Mouse (Mus musculus) lung, adult 2 months (tissue): ENCODE results near the gene Psap. TPM values are rescaled to one million over a fixed set of nuclear protein-coding genes. Genes with fewer than 3 reads are reported as not detected.

ENCODE experiments used
- DNase-seq: peaks from one replicate; pipeline ENCODE4 v3.0.0; 2022
- H3K4me1 ChIP-seq: fragments of 200-500 bp; 2 replicates; pipeline ENCODE4 v1.6.1; 2011; ENCODE audit warnings: low read length; ENCODE audit not compliant: control insufficient read depth, insufficient read depth
- H3K4me3 ChIP-seq: fragments of 200-500 bp; replicated peaks from 2 replicates; pipeline ENCODE3; 2011; ENCODE audit warnings: low read depth, mild to moderate bottlenecking, control low read depth, low read length; ENCODE audit errors: extremely low read depth
- CTCF ChIP-seq: fragments of 200-500 bp; IDR thresholded peaks from 2 replicates; pipeline ENCODE4 v1.5.1; 2011; ENCODE audit warnings: mild to moderate bottlenecking, low read length, control low read depth; ENCODE audit not compliant: insufficient read depth
- POLR2A ChIP-seq: fragments of 200-500 bp; IDR thresholded peaks from 2 replicates; pipeline ENCODE4 v1.6.1; 2011; ENCODE audit warnings: low read depth, mild to moderate bottlenecking, control low read depth, low read length, borderline replicate concordance; ENCODE audit errors: extremely low read depth
- WGBS: fragments of 180-500 bp; shearing (Covaris S2); methylation state at CpG from one replicate; pipeline ENCODE4 v1.1.7; 2018; 5-methylcytosine and 5-hydroxymethylcytosine counted together
- polyA plus RNA-seq: library from polyadenylated mRNA; depleted of rRNA; stranded (reverse); fragments of >200 nt; gene quantifications from 2 replicates; pipeline ENCODE4 v1.2.3, GENCODE M21; 2012

Psap gene
- polyA plus RNA-seq, 1 experiment, result 1,289 TPM

GRCm38 (mm10) chr10:60278006-60278399 is 576 bp downstream of the Psap start:
- no peak for TF ChIP-seq CTCF
- no peak for TF ChIP-seq POLR2A
- Histone ChIP-seq H3K4me3 (peak overlapping the region; percentile 94), H3K4me1 (peaks cover 14% of the 10 kb centered on the region)
- DNase-seq, result no peak
- WGBS, result 4% methylated on average over 13 of the region's 13 CpGs

- Histone ChIP-seq H3K4me3 (peak overlapping the region; percentile 36), H3K4me1 (peaks cover 14% of the 10 kb centered on the region)
- TF ChIP-seq POLR2A (no peak), CTCF (no peak)
- no peak for DNase-seq
- 58% methylated on average over 3 of the region's 3 CpGs for WGBS
Measured at GRCm38 (mm10) chr10:60278786-60279185, 1.4 kb downstream of the Psap start.

GRCm38 (mm10) chr10:60279290-60279940 is 2.0 kb downstream of the Psap start:
- TF ChIP-seq POLR2A (0 out of 2 replicates have a peak, but pooled peaks have one; percentile 21), CTCF (no peak)
- Histone ChIP-seq H3K4me3 (peak overlapping the region; percentile 2), H3K4me1 (peaks cover 14% of the 10 kb centered on the region)
- 64% methylated on average over 8 of the region's 8 CpGs for WGBS
- no peak for DNase-seq

GRCm38 (mm10) chr10:60279941-60280301 is 2.5 kb downstream of the Psap start:
- TF ChIP-seq CTCF, result no peak
- WGBS, result 72% methylated on average over 9 of the region's 9 CpGs
- DNase-seq, result no peak
- H3K4me1 ChIP-seq, result peaks cover 18% of the 10 kb centered on the region
- H3K4me3 ChIP-seq, result peak overlapping the region; percentile 14

GRCm38 (mm10) chr10:60280353-60280752 is 2.9 kb downstream of the Psap start:
- H3K4me1 ChIP-seq, result peaks cover 22% of the 10 kb centered on the region
- WGBS, result 75% methylated on average over 6 of the region's 6 CpGs

GRCm38 (mm10) chr10:60281571-60282050 is 4.2 kb downstream of the Psap start:
- Histone ChIP-seq H3K4me1 (peaks cover 26% of the 10 kb centered on the region), H3K4me3 (no peak overlapping the region)
- no peak for DNase-seq
- WGBS, result 70% methylated on average over 9 of the region's 9 CpGs
- TF ChIP-seq CTCF, result no peak
- no peak for TF ChIP-seq POLR2A

More at GRCm38 (mm10) chr10:60280353-60280752, 2.9 kb downstream of the Psap start:
- H3K4me3 ChIP-seq, result no peak overlapping the region
- no peak for TF ChIP-seq POLR2A
- no peak for TF ChIP-seq CTCF
- no peak for DNase-seq

DNA sequence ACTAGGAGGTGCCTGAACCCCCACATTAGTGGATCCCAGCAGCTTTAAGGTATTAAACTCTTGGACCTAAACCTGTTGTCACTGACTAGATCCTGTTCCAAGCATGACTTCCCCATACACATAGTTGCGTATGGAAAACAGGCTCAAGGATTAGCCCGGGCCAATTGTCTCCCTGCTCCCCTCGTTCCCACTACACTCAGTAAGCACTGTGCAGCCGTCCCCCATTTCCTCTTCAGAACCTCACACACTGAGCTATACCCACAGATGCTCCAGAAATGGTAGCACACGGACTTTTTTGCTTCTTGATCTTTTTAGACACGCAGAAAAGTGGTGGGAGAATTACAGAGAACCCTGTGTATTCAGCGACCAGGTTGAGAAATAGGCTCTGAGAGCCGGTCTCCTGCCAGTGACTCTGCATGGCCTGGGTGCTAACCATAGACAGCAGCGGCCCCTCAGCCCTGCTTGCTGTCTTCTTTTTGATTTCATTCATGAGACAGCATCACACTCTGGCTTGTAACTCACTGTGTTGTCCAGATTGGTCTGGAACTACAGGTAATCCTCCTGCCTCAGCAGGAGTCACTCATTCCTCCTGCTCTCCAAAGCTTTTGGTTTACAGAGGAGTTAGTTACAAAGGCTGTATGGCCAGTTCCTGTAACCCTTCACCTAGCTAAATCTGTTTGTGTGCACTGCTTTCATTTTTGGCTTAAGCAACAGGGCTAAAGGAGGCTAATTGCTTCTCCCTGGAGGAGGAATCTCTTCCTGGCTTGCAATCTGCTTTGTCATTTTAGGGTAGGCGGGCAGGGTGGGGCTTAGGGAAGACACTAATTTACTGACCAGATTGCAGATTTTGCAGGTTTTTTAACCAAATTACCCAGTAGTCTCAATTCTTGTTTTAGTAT is 4.9 kb downstream of the Psap start:
- no peak for DNase-seq
- WGBS, result 59% methylated on average over 10 of the region's 10 CpGs
- no peak overlapping the region for H3K4me3 ChIP-seq
- peaks cover 26% of the 10 kb centered on the region for H3K4me1 ChIP-seq
- TF ChIP-seq POLR2A, result no peak
- TF ChIP-seq CTCF, result no peak

GRCm38 (mm10) chr10:60284248-60284647 is 6.8 kb downstream of the Psap start:
- Histone ChIP-seq H3K4me1 (peaks cover 28% of the 10 kb centered on the region), H3K4me3 (no peak overlapping the region)
- no peak for DNase-seq
- 75% methylated on average over 6 of the region's 6 CpGs for WGBS
- no peak for TF ChIP-seq POLR2A
- no peak for TF ChIP-seq CTCF

GRCm38 (mm10) chr10:60284676-60285111 is 7.3 kb downstream of the Psap start:
- H3K4me1 ChIP-seq, result peaks cover 26% of the 10 kb centered on the region
- WGBS, result 46% methylated on average over 8 of the region's 8 CpGs
- no peak overlapping the region for H3K4me3 ChIP-seq
- DNase-seq, result no peak
- TF ChIP-seq POLR2A, result no peak
- TF ChIP-seq CTCF, result no peak
